Mouse (Mus musculus) heart, postnatal 0 days (tissue): ENCODE measurements at regions not wholly inside any gene's neighbourhood (a gene's known extent, or its start where the extent isn't known, plus 50 kb on each side); places are given as distances from the start of the nearest gene placed in this dataset.

Experiments
- CTCF ChIP-seq: IDR thresholded peaks from 2 replicates; pipeline ENCODE4 v1.5.1; 2016; ENCODE audit warnings: antibody characterized with exemption, control low read depth, low read depth
- EP300 ChIP-seq: IDR thresholded peaks from 2 replicates; pipeline ENCODE4 v1.6.1; 2016; ENCODE audit warnings: antibody characterized with exemption, low read depth

GRCm38 (mm10) chr5:69740511-69740910 lies 148.4 kb upstream of the Gnpda2 start:
- TF ChIP-seq CTCF: no peak
- no peak for TF ChIP-seq EP300
